Mouse (Mus musculus) heart, postnatal 0 days (tissue): ENCODE results near the gene Ppp1r15a.

Experiments used
- CTCF ChIP-seq: IDR thresholded peaks from 2 replicates; pipeline ENCODE4 v1.5.1; 2016; ENCODE audit warnings: antibody characterized with exemption, control low read depth, low read depth
- EP300 ChIP-seq: IDR thresholded peaks from 2 replicates; pipeline ENCODE4 v1.6.1; 2016; ENCODE audit warnings: antibody characterized with exemption, low read depth

DNA sequence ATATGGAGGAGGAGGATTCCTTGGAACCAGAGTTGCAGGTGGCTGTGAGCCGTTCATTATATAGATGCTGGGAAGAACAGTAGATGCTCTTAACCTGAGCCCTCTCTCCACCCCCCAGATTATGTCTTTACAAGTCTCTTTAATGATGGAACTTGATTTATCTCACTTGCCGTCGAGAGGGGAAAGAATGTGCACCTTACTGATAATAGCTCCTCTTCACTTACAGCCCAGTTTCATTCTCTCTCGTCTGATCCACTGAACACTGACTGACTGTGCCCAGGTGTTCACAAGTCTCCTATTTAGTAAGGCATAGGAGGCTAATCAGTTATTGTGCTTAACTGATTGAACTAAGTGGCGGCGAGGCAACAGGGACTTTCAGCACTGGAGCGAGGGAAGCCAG lies 36.5 kb downstream of the Ppp1r15a start:
- TF ChIP-seq CTCF (no peak), EP300 (no peak)
